Mouse (Mus musculus): ENCODE measurements at regions not wholly inside any gene's neighbourhood (a gene's known extent, or its start where the extent isn't known, plus 50 kb on each side); places are given as distances from the start of the nearest gene placed in this dataset.

DNA sequence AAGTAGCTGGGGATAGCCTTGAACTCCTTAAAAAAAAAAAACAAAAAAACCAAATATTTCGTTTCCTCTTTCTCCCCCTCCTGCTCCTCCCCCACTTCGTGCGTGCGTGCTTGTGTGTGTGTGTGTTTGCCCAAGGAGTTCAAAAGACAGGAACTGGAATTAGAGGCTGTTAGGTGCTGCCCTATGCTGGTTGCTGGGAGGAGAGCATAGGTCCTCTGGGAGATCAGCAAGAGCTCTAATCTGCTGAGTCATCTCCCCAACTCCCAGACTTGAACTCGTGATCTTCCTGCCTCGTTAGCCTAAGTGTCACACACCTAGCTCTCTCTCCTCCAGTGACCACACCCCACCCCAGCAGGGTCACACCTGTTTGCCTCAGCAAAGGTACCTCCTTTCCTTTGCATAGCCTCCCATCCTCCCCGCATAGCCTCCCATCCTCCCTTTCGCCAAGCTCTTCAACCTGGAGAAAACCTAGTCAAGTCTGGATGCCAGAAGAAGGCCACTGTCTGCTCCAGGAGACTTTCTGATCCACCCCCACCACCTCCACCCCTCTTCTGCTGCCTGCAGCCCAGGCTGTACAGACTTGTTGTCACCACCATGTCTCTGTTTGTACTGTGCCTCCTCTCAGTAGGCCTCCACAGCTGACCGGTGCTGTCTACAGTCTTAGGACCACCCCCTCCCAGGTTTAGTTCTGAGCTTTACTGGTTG, 110.5 kb upstream of the Jun start:
- H3K4me2 ChIP-seq (replicated peaks; ENCODE audit: low read depth, low read length), result no peak overlapping the region
- H3K36me3 ChIP-seq (ENCODE audit: control insufficient read depth, insufficient read depth, low read length), result no peaks in the 10 kb centered on the region
- ATAC-seq (ENCODE audit: insufficient number of reproducible peaks, insufficient read depth, low FRiP score, low read depth), result no peak
- 0 out of 2 replicates have a peak, but pooled peaks cover 3% of the 10 kb centered on the region for H3K4me1 ChIP-seq (ENCODE audit: control insufficient read depth, insufficient read depth, low read length)
- H3K27me3 ChIP-seq (ENCODE audit: control insufficient read depth, insufficient read depth, low read length), result no peaks in the 10 kb centered on the region
- no peaks in the 10 kb centered on the region for H3K9me3 ChIP-seq (ENCODE audit: control insufficient read depth, low read depth, low read length)
- no peak overlapping the region for H3K27ac ChIP-seq (ENCODE audit: low read length)
- H3K9ac ChIP-seq (replicated peaks; ENCODE audit: low read depth, low read length), result no peak overlapping the region
- H3K4me3 ChIP-seq (ENCODE audit: low read depth, low read length), result no peak overlapping the region
- 63% methylated on average over 9 of the region's 9 CpGs for WGBS

DNA sequence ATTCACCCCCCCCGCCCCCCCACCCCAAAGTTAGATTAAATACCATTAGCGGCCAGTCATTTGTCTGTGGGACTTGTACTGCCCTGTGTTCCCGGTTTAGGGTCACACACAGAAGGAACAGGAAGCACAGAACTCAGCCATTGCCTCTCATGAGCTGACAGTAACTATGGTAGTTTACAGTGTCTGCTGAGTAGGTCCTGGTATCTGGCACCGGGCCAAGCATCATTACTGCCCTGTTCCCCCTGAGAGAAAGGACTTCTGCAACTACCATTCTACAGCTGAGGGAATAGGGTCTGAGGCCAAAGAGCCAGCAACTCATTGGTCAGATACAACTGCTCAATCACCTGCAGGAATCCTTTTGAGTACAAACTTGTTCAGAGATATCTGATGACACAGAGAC, 111.4 kb upstream of the Jun start:
- Histone ChIP-seq H3K27ac (ENCODE audit: low read length) (no peak overlapping the region), H3K36me3 (ENCODE audit: control insufficient read depth, insufficient read depth, low read length) (no peaks in the 10 kb centered on the region), H3K9ac (replicated peaks; ENCODE audit: low read depth, low read length) (no peak overlapping the region), H3K27me3 (ENCODE audit: control insufficient read depth, insufficient read depth, low read length) (no peaks in the 10 kb centered on the region), H3K4me2 (replicated peaks; ENCODE audit: low read depth, low read length) (no peak overlapping the region), H3K4me1 (ENCODE audit: control insufficient read depth, insufficient read depth, low read length) (0 out of 2 replicates have a peak, but pooled peaks cover 3% of the 10 kb centered on the region), H3K4me3 (ENCODE audit: low read depth, low read length) (no peak overlapping the region), H3K9me3 (ENCODE audit: control insufficient read depth, low read depth, low read length) (no peaks in the 10 kb centered on the region)
- ATAC-seq (ENCODE audit: insufficient number of reproducible peaks, insufficient read depth, low FRiP score, low read depth), result no peak
- WGBS, result 68% methylated on average over 4 of the region's 4 CpGs

DNA sequence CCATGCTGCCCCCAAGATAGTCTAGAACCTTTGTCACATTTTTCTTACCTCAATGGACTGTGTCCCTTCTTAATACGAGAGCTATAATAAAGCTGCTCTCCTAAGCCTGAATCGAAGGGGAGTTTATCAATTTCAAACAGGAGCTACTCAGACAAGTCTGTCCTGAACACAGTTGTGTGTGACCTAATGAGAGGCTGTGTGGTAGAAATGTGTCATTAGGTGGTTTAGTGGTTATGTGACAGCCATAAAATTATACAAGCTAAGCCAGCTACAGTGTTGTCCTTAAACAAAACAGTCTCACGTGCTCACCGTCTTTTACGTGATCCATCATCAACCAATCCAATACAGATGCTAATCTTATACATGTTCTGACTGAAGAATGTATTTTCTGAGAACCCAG, 114.5 kb upstream of the Jun start:
- ATAC-seq (ENCODE audit: insufficient number of reproducible peaks, insufficient read depth, low FRiP score, low read depth), result no peak
- Histone ChIP-seq H3K4me1 (ENCODE audit: control insufficient read depth, insufficient read depth, low read length) (0 out of 2 replicates have a peak, but pooled peaks cover 3% of the 10 kb centered on the region), H3K9me3 (ENCODE audit: control insufficient read depth, low read depth, low read length) (no peaks in the 10 kb centered on the region), H3K4me3 (ENCODE audit: low read depth, low read length) (no peak overlapping the region), H3K27ac (ENCODE audit: low read length) (no peak overlapping the region), H3K9ac (replicated peaks; ENCODE audit: low read depth, low read length) (no peak overlapping the region), H3K4me2 (replicated peaks; ENCODE audit: low read depth, low read length) (no peak overlapping the region), H3K27me3 (ENCODE audit: control insufficient read depth, insufficient read depth, low read length) (no peaks in the 10 kb centered on the region), H3K36me3 (ENCODE audit: control insufficient read depth, insufficient read depth, low read length) (no peaks in the 10 kb centered on the region)
- WGBS, result 56% methylated on average over 5 of the region's 5 CpGs

DNA sequence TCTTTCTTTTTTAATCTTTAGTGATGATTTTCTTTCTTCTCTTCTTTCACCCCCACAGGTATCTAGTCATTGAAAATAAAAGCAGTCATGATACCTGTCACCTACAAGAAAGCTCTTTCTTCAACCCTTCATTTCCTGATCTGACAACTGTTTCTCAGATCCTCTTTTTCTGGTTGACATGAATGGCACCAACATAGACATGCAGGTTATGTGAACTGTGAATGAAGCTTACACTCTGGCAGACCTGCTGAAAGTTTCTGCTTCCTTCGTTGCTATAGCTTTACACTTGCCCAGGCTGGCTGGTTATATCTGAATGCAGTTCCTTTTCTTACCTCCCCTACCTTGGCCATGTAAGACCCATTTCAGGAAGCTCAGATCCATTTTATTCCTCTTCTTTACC, 115.2 kb upstream of the Jun start:
- 81% methylated on average over 1 of the region's 1 CpGs for WGBS
- no peaks in the 10 kb centered on the region for H3K9me3 ChIP-seq (ENCODE audit: control insufficient read depth, low read depth, low read length)

DNA sequence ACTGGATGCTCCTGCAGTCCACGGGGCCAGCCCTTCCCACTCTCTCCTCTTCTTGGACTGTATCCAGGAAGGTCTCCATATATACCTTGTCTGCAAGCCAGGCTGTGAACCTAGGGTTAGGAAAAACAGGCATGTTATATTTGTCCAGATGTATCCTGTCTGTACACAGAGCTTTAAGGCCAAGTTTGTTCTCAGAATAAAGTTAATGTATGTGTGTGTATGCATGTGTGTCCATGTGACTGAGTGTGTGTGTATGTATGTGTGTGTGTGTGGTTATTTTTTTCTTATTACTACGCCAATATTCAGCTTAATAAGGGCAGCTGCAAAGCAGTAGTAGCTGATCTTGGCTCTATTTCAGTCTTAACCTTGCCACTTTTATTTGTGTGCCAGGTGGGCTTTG, 117.7 kb upstream of the Jun start:
- ATAC-seq (ENCODE audit: insufficient number of reproducible peaks, insufficient read depth, low FRiP score, low read depth), result peak; percentile 23; the same call in 1 of the 2 replicates
- Histone ChIP-seq H3K4me2 (replicated peaks; ENCODE audit: low read depth, low read length) (no peak overlapping the region), H3K9ac (replicated peaks; ENCODE audit: low read depth, low read length) (no peak overlapping the region), H3K27ac (ENCODE audit: low read length) (no peak overlapping the region), H3K9me3 (ENCODE audit: control insufficient read depth, low read depth, low read length) (no peaks in the 10 kb centered on the region), H3K4me1 (ENCODE audit: control insufficient read depth, insufficient read depth, low read length) (0 out of 2 replicates have a peak, but pooled peaks cover 3% of the 10 kb centered on the region), H3K27me3 (ENCODE audit: control insufficient read depth, insufficient read depth, low read length) (no peaks in the 10 kb centered on the region), H3K36me3 (ENCODE audit: control insufficient read depth, insufficient read depth, low read length) (no peaks in the 10 kb centered on the region), H3K4me3 (ENCODE audit: low read depth, low read length) (no peak overlapping the region)
- 42% methylated on average over 2 of the region's 2 CpGs for WGBS

More for the DNA sequence above, 115.2 kb upstream of the Jun start:
- Histone ChIP-seq H3K4me3 (ENCODE audit: low read depth, low read length) (no peak overlapping the region), H3K27me3 (ENCODE audit: control insufficient read depth, insufficient read depth, low read length) (no peaks in the 10 kb centered on the region), H3K36me3 (ENCODE audit: control insufficient read depth, insufficient read depth, low read length) (no peaks in the 10 kb centered on the region), H3K27ac (ENCODE audit: low read length) (no peak overlapping the region), H3K4me1 (ENCODE audit: control insufficient read depth, insufficient read depth, low read length) (0 out of 2 replicates have a peak, but pooled peaks cover 3% of the 10 kb centered on the region), H3K9ac (replicated peaks; ENCODE audit: low read depth, low read length) (no peak overlapping the region), H3K4me2 (replicated peaks; ENCODE audit: low read depth, low read length) (no peak overlapping the region)
- ATAC-seq (ENCODE audit: insufficient number of reproducible peaks, insufficient read depth, low FRiP score, low read depth), result no peak

DNA sequence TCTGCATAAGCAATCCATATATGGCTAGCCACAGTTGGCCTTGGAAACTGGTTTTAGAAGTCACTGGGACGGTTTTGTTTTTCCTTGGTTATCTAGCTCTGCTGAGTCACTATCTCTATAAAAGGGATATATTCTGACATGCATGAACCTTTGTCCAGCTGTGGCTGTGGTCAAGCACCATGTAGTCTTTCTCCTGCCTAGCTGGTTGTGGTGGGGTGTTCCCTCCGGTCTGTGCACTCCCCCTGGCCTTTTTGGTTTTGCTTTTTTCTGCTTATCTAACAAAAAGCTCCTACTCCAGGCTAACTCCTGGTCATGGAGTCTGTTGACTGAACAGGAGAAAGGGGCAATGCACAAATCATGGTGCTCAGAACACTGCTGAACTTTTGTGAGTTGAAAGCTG, 125.7 kb upstream of the Jun start:
- no peaks in the 10 kb centered on the region for H3K4me1 ChIP-seq (ENCODE audit: control insufficient read depth, insufficient read depth, low read length)
- WGBS, result 64% methylated on average over 2 of the region's 2 CpGs
- no peaks in the 10 kb centered on the region for H3K9me3 ChIP-seq (ENCODE audit: control insufficient read depth, low read depth, low read length)
- no peak overlapping the region for H3K27ac ChIP-seq (ENCODE audit: low read length)
- no peak for ATAC-seq (ENCODE audit: insufficient number of reproducible peaks, insufficient read depth, low FRiP score, low read depth)
- H3K4me2 ChIP-seq (replicated peaks; ENCODE audit: low read depth, low read length), result no peak overlapping the region
- H3K4me3 ChIP-seq (ENCODE audit: low read depth, low read length), result no peak overlapping the region
- no peak overlapping the region for H3K9ac ChIP-seq (replicated peaks; ENCODE audit: low read depth, low read length)
- H3K36me3 ChIP-seq (ENCODE audit: control insufficient read depth, insufficient read depth, low read length), result no peaks in the 10 kb centered on the region
- H3K27me3 ChIP-seq (ENCODE audit: control insufficient read depth, insufficient read depth, low read length), result no peaks in the 10 kb centered on the region

DNA sequence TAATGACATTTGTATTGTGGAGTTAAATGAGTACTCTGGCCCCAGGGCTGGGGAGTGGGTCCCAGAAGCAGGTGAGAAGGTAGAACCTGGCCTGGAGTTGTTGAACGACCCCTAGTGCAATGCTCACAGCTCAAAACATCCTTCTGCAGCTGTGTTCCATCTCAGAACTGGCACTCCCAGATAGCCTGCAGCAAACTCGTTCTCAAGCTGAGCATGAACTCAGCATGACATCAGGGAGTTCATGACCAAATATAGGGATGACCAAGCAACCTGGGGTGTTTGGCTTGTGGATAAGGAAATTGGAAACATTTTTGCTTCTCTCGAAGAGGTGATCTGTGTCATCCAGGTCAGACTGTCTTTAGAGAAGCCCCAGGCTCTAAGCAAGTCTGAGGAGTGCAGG, 126.4 kb upstream of the Jun start:
- Histone ChIP-seq H3K4me2 (replicated peaks; ENCODE audit: low read depth, low read length) (no peak overlapping the region), H3K4me3 (ENCODE audit: low read depth, low read length) (no peak overlapping the region)
- no peak for ATAC-seq (ENCODE audit: insufficient number of reproducible peaks, insufficient read depth, low FRiP score, low read depth)

DNA sequence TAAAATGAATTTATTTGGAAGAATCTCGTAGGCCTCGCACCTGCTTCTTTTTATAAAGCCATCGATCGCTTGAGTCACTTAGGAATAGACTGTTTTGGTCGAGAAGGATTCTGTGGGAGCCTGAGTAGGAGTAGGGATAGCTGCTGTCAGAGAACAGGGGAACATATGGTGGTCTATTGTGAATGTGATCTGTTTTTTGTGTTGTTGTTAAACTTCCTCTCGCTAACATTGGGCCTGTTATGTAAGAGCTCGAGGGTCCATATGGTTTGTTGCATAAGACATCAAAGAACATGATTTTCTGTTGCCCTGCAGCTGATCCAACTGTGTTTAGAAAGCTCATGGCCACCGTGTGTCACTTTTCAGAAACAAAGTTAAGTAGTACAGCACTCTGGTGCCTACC, 126.9 kb upstream of the Jun start:
- H3K27ac ChIP-seq (ENCODE audit: low read length), result no peak overlapping the region
- H3K9ac ChIP-seq (replicated peaks; ENCODE audit: low read depth, low read length), result no peak overlapping the region
- 74% methylated on average over 8 of the region's 8 CpGs for WGBS
- no peaks in the 10 kb centered on the region for H3K9me3 ChIP-seq (ENCODE audit: control insufficient read depth, low read depth, low read length)
- no peaks in the 10 kb centered on the region for H3K27me3 ChIP-seq (ENCODE audit: control insufficient read depth, insufficient read depth, low read length)
- no peaks in the 10 kb centered on the region for H3K4me1 ChIP-seq (ENCODE audit: control insufficient read depth, insufficient read depth, low read length)
- H3K4me3 ChIP-seq (ENCODE audit: low read depth, low read length), result no peak overlapping the region
- no peak for ATAC-seq (ENCODE audit: insufficient number of reproducible peaks, insufficient read depth, low FRiP score, low read depth)
- no peaks in the 10 kb centered on the region for H3K36me3 ChIP-seq (ENCODE audit: control insufficient read depth, insufficient read depth, low read length)
- no peak overlapping the region for H3K4me2 ChIP-seq (replicated peaks; ENCODE audit: low read depth, low read length)

More for the DNA sequence above, 126.4 kb upstream of the Jun start:
- H3K9ac ChIP-seq (replicated peaks; ENCODE audit: low read depth, low read length), result no peak overlapping the region
- no peaks in the 10 kb centered on the region for H3K27me3 ChIP-seq (ENCODE audit: control insufficient read depth, insufficient read depth, low read length)
- 34% methylated on average over 3 of the region's 3 CpGs for WGBS
- H3K9me3 ChIP-seq (ENCODE audit: control insufficient read depth, low read depth, low read length), result no peaks in the 10 kb centered on the region
- no peaks in the 10 kb centered on the region for H3K4me1 ChIP-seq (ENCODE audit: control insufficient read depth, insufficient read depth, low read length)
- no peaks in the 10 kb centered on the region for H3K36me3 ChIP-seq (ENCODE audit: control insufficient read depth, insufficient read depth, low read length)
- H3K27ac ChIP-seq (ENCODE audit: low read length), result no peak overlapping the region

DNA sequence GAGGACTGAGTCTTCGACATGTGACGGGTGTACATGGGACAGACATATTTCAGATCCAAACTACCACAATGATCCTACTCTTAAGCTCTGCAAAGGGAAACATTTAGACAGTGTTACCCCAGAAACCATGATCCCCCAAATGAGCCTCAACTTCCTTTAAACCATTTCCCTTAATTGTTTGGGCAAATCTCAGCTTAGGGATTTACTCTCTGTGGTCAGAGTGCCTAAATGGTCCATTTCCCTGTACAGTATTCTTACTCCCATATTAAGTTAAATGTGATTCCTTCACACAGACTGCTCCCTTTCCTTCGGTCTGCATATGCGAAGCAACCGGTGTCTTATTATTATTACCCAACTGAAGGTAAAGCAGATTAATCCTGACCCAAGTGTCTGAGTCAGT, 128.4 kb upstream of the Jun start:
- no peaks in the 10 kb centered on the region for H3K36me3 ChIP-seq (ENCODE audit: control insufficient read depth, insufficient read depth, low read length)
- H3K4me2 ChIP-seq (replicated peaks; ENCODE audit: low read depth, low read length), result no peak overlapping the region
- no peaks in the 10 kb centered on the region for H3K4me1 ChIP-seq (ENCODE audit: control insufficient read depth, insufficient read depth, low read length)
- H3K9me3 ChIP-seq (ENCODE audit: control insufficient read depth, low read depth, low read length), result no peaks in the 10 kb centered on the region
- no peak overlapping the region for H3K27ac ChIP-seq (ENCODE audit: low read length)
- no peak overlapping the region for H3K4me3 ChIP-seq (ENCODE audit: low read depth, low read length)
- no peak overlapping the region for H3K9ac ChIP-seq (replicated peaks; ENCODE audit: low read depth, low read length)
- WGBS, result 88% methylated on average over 5 of the region's 5 CpGs
- no peaks in the 10 kb centered on the region for H3K27me3 ChIP-seq (ENCODE audit: control insufficient read depth, insufficient read depth, low read length)
- ATAC-seq (ENCODE audit: insufficient number of reproducible peaks, insufficient read depth, low FRiP score, low read depth), result no peak
